Mouse (Mus musculus): ENCODE results near the gene Prss16.

- TF ChIP-seq POLR2A (IDR thresholded peaks at IDR 0.05; ENCODE audit: control insufficient read depth in 1 of 2, insufficient read depth in 1 of 2, low read depth in 1 of 2, low read length in 2 of 2, poor library complexity in 1 of 2) (no peak), POLR2AphosphoS2 (IDR thresholded peaks at IDR 0.05; ENCODE audit: low read length) (no peak), EP300 (IDR thresholded peaks at IDR 0.05; ENCODE audit: low read depth in 1 of 2, low read length in 2 of 2) (no peak)
These were observed 29.8 kb upstream of the Prss16 start for GRCm38 (mm10) chr13:22039364-22039763.
